Mouse (Mus musculus) cerebellum, adult 2 months (tissue): ENCODE results near the gene Oxsm.

Source experiments
- CTCF ChIP-seq: fragments of 200-500 bp; IDR thresholded peaks from 2 replicates; pipeline ENCODE4 v1.5.1; 2011; ENCODE audit warnings: low read depth, mild to moderate bottlenecking, control low read depth, low read length, moderate library complexity, borderline replicate concordance; ENCODE audit not compliant: insufficient read depth
- POLR2A ChIP-seq: fragments of 200-500 bp; IDR thresholded peaks from 2 replicates; pipeline ENCODE4 v1.6.1; 2011; ENCODE audit warnings: low read length, control low read depth, borderline replicate concordance; ENCODE audit not compliant: insufficient read depth

DNA sequence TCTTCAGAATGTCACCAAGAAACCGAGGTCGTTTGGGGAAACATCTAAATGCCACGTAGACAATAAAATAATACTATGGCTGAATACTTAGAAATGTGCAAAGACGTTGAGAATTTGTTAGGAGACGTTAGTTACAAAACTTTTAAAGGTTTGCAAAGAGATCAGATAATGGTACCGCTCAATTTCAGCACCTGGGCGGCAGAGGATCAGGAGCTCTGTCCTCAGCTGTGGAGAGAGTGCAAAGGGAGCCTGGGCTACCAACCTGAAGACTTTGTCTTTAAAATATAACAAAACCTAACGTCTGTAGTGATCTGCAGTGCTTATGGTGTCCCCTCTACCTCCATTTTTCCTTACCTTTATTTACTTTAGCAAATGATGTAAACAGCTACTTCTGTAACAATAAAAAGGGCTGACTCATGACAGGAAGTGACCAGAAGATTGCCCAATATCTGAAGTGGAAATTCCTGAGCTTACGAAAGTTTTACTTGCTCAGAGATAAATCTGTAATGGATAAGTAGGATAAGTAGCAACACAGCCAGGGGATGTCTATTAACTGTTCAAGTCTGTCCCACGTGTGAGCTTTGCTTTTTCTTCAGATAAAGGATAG is 5.9 kb downstream of the Oxsm start:
- TF ChIP-seq POLR2A, result no peak
- no peak for TF ChIP-seq CTCF
